Mouse (Mus musculus) ES-E14 (cell line): ENCODE data around the gene Foxp1.
A peak's percentile ranks its signal among the peaks of the same experiment; 100 is the strongest.

ENCODE experiments used
- HCFC1 ChIP-seq: IDR thresholded peaks from 2 replicates; pipeline ENCODE4 v1.6.1; 2012; ENCODE audit warnings: low read length, inconsistent platforms, borderline replicate concordance; ENCODE audit not compliant: insufficient read depth
- MAFK ChIP-seq: IDR thresholded peaks from 2 replicates; pipeline ENCODE4 v1.6.1; 2014; ENCODE audit warnings: mild to moderate bottlenecking, low read depth, low read length, inconsistent platforms; ENCODE audit not compliant: insufficient read depth
- ZC3H11A ChIP-seq: IDR thresholded peaks from 2 replicates; pipeline ENCODE4 v1.6.1; 2012; ENCODE audit warnings: low read depth, mild to moderate bottlenecking, inconsistent platforms, low read length, borderline replicate concordance

DNA sequence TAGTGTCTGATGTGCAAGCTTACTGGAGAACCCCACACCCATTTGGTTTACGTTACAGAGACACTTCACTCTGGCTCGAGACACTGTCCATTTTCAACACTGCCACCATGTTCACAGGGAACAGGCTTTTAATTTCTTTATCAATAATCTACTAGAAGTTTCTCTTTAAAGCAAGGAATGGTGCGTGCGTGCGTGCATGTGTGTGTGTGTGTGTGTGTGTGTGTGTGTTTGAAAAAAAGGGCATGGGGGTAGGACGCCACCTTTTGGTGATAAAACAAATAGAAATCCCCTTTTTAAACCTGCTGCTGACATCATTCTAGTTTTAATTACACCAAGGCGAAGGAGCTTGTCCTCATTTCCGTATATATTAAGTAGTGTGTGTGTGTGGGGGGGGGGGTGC is 2.8 kb upstream of the Foxp1 start:
- TF ChIP-seq MAFK (no peak), HCFC1 (no peak), ZC3H11A (0 out of 2 replicates have a peak, but pooled peaks have one; percentile 15)
